Mouse (Mus musculus): ENCODE data around the gene Sgf29. TPM values are rescaled to one million over a fixed set of nuclear protein-coding genes. Genes with fewer than 3 reads are reported as not detected.

Sgf29 gene
- polyA plus RNA-seq, 1 experiment from 2014 or later: 65.6 TPM

- Histone ChIP-seq H3K27ac (replicated peaks) (no peak overlapping the region; the same call in 1 of the 2 replicates), H3K4me1 (peaks cover 32% of the 10 kb centered on the region), H3K36me3 (replicated peaks) (peaks cover 21% of the 10 kb centered on the region), H3K9me3 (peaks cover 2% of the 10 kb centered on the region; the same call in 1 of the 2 replicates), H3K27me3 (replicated peaks; ENCODE audit: low read depth, poor library complexity, severe bottlenecking) (peaks cover 52% of the 10 kb centered on the region), H3K4me3 (peak overlapping the region; percentile 78)
- WGBS: 18% methylated on average over 7 of the region's 7 CpGs
- DNase-seq (ENCODE audit: low spot score): no peak
Measured at GRCm38 (mm10) chr7:126703757-126704077, 54.6 kb downstream of the Sgf29 start.

GRCm38 (mm10) chr7:126704121-126704980 is 55.2 kb downstream of the Sgf29 start:
- H3K27me3 ChIP-seq (replicated peaks; ENCODE audit: low read depth, poor library complexity, severe bottlenecking): peaks cover 52% of the 10 kb centered on the region
- WGBS: 2% methylated on average over 39 of the region's 39 CpGs
- peak overlapping the region; percentile 83 for H3K27ac ChIP-seq (replicated peaks)

GRCm38 (mm10) chr7:126707442-126708174 is 58.5 kb downstream of the Sgf29 start, which contains the start of gene Coro1a:
Gene Coro1a, minus strand, starts transcription at chr7:126707787.
- no peak within 1 kb of the TSS for H3K4me3 ChIP-seq
- no peaks in the 10 kb centered on the region for H3K36me3 ChIP-seq (replicated peaks)
- peaks cover 41% of the 10 kb centered on the region for H3K27me3 ChIP-seq (replicated peaks; ENCODE audit: low read depth, poor library complexity, severe bottlenecking)
- peaks cover 16% of the 10 kb centered on the region for H3K4me1 ChIP-seq
- peaks cover 8% of the 10 kb centered on the region; the same call in 1 of the 2 replicates for H3K9me3 ChIP-seq
- 91% methylated on average over 19 of the region's 19 CpGs for WGBS
- DNase-seq (ENCODE audit: low spot score): no peak
- H3K27ac ChIP-seq (replicated peaks): no peak within 1 kb of the TSS

More at GRCm38 (mm10) chr7:126704121-126704980, 55.2 kb downstream of the Sgf29 start:
- peak; percentile 83 for DNase-seq (ENCODE audit: low spot score)
- H3K36me3 ChIP-seq (replicated peaks): peaks cover 15% of the 10 kb centered on the region
- peak overlapping the region; percentile 78 for H3K4me3 ChIP-seq
- peaks cover 8% of the 10 kb centered on the region; the same call in 1 of the 2 replicates for H3K9me3 ChIP-seq
- peaks cover 32% of the 10 kb centered on the region for H3K4me1 ChIP-seq

DNA sequence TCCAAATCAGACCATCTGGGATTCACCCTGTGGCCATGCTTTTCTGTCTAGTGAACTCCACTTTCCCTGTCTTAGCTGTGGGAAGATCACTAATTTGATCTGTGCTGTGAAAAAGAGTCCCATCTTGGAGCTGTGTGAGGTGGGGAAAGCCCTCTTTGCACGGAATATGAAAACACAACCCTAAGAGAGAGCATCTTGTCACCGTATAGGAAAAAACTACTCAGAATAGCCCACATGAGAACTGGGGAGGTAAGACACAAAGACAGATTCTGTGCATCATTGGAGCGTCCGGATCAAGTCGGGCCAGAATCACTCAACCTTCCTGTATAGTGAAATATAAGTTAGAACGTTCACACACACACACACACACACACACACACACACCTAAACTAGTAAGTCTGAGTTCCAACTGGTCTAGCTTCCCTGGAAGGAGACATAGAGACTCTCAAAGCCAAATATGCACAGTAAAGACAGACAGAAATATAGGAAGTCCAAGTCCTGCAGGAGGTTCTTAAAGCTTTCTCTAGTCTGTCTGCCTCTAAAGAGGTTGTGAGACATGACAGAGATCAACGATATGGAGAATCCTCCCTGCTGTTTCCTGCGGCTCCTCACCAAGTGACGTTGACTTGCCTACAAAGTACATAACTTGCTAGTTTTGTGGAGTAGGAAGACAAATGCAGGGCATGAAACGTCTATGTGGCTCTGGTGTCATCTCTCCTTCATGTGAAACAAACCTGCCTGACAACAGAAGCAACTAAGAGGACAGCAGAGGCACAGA is 59.3 kb downstream of the Sgf29 start:
- H3K27me3 ChIP-seq (replicated peaks; ENCODE audit: low read depth, poor library complexity, severe bottlenecking): peaks cover 33% of the 10 kb centered on the region
- H3K27ac ChIP-seq (replicated peaks): no peak overlapping the region
- H3K4me3 ChIP-seq: no peak overlapping the region
- WGBS: 83% methylated on average over 10 of the region's 10 CpGs
- no peak for DNase-seq (ENCODE audit: low spot score)
- peaks cover 8% of the 10 kb centered on the region; the same call in 1 of the 2 replicates for H3K9me3 ChIP-seq
- no peaks in the 10 kb centered on the region for H3K36me3 ChIP-seq (replicated peaks)
- H3K4me1 ChIP-seq: peaks cover 16% of the 10 kb centered on the region

- Histone ChIP-seq H3K9me3 (peaks cover 8% of the 10 kb centered on the region; the same call in 1 of the 2 replicates), H3K36me3 (replicated peaks) (no peaks in the 10 kb centered on the region), H3K4me3 (no peak overlapping the region), H3K4me1 (peaks cover under 1% of the 10 kb centered on the region; the same call in 1 of the 2 replicates), H3K27me3 (replicated peaks; ENCODE audit: low read depth, poor library complexity, severe bottlenecking) (peaks cover 14% of the 10 kb centered on the region), H3K27ac (replicated peaks) (no peak overlapping the region)
- 76% methylated on average over 4 of the region's 4 CpGs for WGBS
- DNase-seq (ENCODE audit: low spot score): no peak
Measured at GRCm38 (mm10) chr7:126710266-126710665, 61.2 kb downstream of the Sgf29 start.

- H3K27me3 ChIP-seq (replicated peaks; ENCODE audit: low read depth, poor library complexity, severe bottlenecking): no peaks in the 10 kb centered on the region
- H3K36me3 ChIP-seq (replicated peaks): no peaks in the 10 kb centered on the region
- DNase-seq (ENCODE audit: low spot score): no peak
- WGBS: 74% methylated on average over 3 of the region's 3 CpGs
- H3K27ac ChIP-seq (replicated peaks): no peak overlapping the region
- H3K4me1 ChIP-seq: no peaks in the 10 kb centered on the region
- no peak overlapping the region for H3K4me3 ChIP-seq
- H3K9me3 ChIP-seq: peaks cover 8% of the 10 kb centered on the region; the same call in 1 of the 2 replicates
Measured at GRCm38 (mm10) chr7:126711910-126712309, 62.8 kb downstream of the Sgf29 start.

GRCm38 (mm10) chr7:126715679-126716078 is 66.6 kb downstream of the Sgf29 start:
- no peaks in the 10 kb centered on the region for H3K4me1 ChIP-seq
- no peak for DNase-seq (ENCODE audit: low spot score)
- no peak overlapping the region for H3K27ac ChIP-seq (replicated peaks)
- no peaks in the 10 kb centered on the region for H3K27me3 ChIP-seq (replicated peaks; ENCODE audit: low read depth, poor library complexity, severe bottlenecking)
- H3K36me3 ChIP-seq (replicated peaks): no peaks in the 10 kb centered on the region
- H3K4me3 ChIP-seq: no peak overlapping the region
- 79% methylated on average over 4 of the region's 4 CpGs for WGBS
- no peaks in the 10 kb centered on the region for H3K9me3 ChIP-seq

DNA sequence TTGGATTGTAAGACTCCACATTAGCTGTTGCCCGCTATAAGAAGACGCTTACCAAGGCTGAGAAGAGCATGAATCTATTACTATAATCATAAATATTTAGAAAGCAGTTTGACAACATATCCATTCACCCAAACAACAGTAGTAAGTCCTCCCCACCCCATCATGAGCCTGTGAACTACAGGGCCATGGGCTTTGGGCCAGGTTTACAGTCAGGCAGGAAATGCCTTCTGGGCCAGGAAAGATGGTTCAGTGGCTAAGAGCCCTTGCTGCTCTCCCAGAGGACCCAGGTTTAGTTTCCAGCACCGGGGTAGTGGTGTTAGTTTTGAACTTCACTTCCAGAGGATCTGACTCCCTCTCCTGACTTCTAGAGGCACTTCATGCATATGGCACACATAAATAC is 68.5 kb downstream of the Sgf29 start:
- Histone ChIP-seq H3K4me1 (no peaks in the 10 kb centered on the region), H3K27me3 (replicated peaks; ENCODE audit: low read depth, poor library complexity, severe bottlenecking) (no peaks in the 10 kb centered on the region), H3K4me3 (no peak overlapping the region), H3K9me3 (peaks cover 2% of the 10 kb centered on the region; the same call in 1 of the 2 replicates), H3K27ac (replicated peaks) (no peak overlapping the region), H3K36me3 (replicated peaks) (no peaks in the 10 kb centered on the region)
- DNase-seq (ENCODE audit: low spot score): no peak
- WGBS: 90% methylated on average over 3 of the region's 3 CpGs

DNA sequence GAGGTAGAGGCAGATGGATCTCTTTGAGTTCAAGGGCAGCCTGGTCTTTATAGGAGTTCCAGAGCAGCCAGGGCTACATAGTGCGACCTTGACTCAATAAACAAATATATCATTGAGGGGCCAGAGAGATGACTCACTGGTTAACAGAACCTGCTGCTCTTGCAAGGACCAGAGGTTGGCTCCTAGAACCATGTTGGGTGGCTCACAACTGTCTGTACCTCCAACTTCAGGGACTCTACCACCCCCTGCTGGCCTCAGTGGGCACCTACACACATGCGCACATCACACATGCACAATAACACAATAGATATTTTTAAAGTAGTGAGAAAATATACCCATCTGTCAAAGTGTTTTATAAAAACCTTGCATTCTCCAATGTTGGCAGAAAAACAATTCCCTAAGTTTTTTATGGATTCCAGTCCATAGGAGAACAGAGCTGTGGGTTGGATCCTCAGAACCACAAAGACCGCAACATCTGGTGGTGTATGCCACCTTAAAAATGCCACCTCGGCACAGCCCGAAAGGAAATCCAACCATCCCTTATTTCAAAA is 69.8 kb downstream of the Sgf29 start:
- Histone ChIP-seq H3K4me3 (no peak overlapping the region), H3K4me1 (no peaks in the 10 kb centered on the region), H3K36me3 (replicated peaks) (no peaks in the 10 kb centered on the region), H3K27ac (replicated peaks) (no peak overlapping the region), H3K9me3 (peaks cover 2% of the 10 kb centered on the region; the same call in 1 of the 2 replicates), H3K27me3 (replicated peaks; ENCODE audit: low read depth, poor library complexity, severe bottlenecking) (no peaks in the 10 kb centered on the region)
- DNase-seq (ENCODE audit: low spot score): no peak
- 93% methylated on average over 5 of the region's 5 CpGs for WGBS

DNA sequence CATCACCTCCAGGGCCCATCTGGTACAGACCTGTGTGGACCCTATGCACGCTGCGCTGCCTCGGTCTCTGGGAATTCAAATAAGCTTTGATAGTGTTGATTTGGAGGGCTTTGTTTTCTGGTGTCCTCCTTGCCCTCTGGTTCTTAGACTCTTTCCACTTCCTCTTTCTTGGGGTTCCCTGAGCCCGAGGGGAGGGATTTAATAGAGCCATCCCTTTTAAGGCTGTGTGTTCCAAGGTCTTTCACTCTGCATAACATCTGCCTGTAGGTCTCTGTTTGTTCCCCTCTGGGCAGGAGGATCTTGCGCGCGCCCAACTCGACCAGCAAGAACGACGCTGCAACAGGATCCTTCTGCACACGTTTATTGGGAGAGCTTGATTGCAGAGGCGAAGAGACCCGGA is 72.5 kb downstream of the Sgf29 start:
- Histone ChIP-seq H3K9me3 (peaks cover 2% of the 10 kb centered on the region; the same call in 1 of the 2 replicates), H3K36me3 (replicated peaks) (no peaks in the 10 kb centered on the region), H3K4me1 (no peaks in the 10 kb centered on the region), H3K27me3 (replicated peaks; ENCODE audit: low read depth, poor library complexity, severe bottlenecking) (no peaks in the 10 kb centered on the region), H3K4me3 (no peak overlapping the region), H3K27ac (replicated peaks) (no peak overlapping the region)
- WGBS: 92% methylated on average over 13 of the region's 13 CpGs
- DNase-seq (ENCODE audit: low spot score): no peak

Measured in embryonic facial prominence, embryonic 10.5 days (tissue).